Mouse (Mus musculus): ENCODE results near the gene Itpk1. TPM values are rescaled to one million over a fixed set of nuclear protein-coding genes. Genes with fewer than 3 reads are reported as not detected.

Gene Itpk1
- 35.4 and 38.4 TPM in 2 replicates for total RNA-seq (2023)

DNA sequence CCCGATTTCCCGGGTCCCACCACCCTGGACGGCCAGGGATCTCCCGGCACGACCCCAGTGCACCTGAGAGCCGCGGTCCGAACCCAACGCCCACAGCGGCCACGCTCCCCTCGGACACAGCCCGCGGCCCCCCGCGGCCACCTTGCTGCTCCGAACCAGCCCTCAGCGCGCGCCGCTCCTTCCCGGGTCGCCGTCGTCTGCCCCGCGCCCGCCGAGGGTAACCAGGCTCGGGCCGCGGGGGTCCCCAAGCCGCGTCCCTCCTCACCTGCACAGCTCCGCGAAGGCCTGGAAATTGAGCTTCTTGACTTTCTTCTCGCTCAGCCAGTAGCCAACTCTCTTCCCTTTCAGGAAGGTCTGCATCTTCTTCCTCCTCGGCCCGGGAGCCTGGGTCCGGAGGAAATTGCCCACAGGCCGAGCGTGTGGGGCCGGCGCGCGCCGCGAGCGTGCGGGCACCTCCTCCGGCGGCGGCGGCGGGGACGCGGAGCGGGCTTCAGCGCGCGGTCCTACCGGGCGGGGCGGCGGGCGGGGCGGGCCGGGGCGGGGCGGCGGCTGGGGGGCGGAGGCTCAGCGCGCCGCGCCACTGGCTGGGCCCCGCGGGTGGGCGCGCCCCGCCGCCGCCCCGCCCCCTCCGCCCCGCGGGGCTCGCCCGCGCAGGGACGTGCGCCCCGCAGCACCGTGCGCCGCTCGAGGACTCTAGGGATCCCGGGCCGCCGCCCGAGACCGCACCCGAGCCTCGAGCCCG is at the start of gene Itpk1:
TSS of gene Itpk1 (minus strand) at position 474 of the 742 bp plus-strand sequence.

DNA sequence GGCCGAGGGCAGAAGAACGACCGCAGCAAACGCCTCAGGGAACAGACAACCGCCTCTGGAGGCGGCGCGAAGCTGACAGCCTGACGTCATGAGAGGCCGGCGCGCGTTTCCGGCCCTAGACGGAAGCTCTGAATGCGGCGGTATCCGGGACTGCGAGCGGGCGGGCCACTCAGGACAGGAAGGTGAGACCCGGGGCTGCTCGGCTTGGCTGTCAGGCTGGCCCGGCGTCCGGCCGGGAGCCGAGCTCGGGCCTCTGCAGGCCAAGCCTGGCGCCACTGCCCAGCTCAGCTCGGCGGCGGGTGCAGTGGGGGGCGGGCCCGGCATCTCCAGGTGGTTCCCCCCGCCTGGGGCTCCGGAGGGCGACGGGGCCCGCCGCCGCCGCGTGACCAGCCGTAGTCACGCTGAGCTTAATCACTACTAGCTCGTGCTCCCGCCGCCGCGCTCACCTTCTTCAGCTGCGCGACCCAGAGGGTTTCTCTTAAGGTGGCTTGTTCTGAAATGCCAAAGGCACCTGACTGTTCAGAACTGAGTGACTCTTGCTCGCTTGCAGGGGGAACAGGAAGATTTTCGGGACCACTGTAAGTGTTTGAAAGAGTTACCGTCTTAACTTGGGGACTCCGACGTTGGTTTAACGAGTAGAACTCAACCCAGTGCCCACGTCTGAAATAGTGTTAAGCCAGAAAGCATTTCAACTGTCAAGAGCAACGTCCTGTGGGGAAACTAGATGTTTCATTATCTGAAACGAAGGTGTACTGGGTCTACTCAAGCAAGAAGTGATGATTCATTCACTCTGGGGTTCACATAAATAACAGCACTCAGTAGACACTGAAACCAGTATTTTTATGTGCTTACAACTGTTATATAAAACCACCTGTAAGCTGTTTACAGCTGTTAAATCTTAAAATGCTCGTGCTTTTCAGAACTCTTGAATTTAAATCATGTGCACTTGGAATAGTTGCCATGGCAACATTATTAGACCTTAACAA is 39.2 kb upstream of the Itpk1 start, which contains the start of the genes Moap1 and Tmem251:
TSS of gene Moap1 (minus strand) at position 73 of the 986 bp plus-strand sequence.
TSS of gene Tmem251 (plus strand) at position 174 of the 986 bp plus-strand sequence.

DNA sequence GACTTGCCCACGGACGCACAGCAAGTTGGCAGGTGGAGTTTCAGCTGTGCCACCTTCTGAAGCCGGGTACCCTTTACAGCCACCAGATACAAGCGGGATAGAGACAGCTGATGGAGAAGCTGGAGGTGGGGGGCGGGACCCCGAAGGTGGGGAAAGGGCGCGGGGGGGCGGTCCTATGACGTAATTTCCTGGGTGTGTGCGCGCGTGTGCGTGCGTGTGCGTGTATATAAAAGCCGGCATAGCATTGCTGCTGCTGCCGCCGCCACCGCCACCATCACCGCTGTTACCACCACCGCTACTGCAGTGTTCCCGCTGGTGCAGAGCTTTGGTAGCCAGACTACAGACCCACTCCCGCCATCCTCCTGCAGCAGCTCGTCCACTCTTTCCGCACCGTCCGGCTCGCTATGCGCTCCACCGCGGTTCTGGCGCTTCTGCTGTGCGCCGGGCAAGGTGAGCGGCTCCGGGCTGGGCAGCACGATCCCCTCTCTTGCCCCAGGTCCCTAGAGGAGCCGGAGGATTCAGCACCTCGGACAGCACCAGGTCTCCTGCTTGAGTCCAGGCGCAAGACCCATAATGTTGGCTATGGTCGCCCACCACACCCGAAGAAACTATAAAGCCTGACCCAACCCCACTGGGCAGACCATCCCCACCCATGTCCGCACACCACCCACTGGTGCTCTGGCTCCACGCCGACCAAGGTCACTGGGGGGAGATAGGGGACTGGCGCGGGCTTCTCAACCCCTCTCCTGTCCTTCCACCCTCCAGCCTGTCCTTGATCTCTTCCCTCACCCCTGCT is 149.8 kb downstream of the Itpk1 start, which contains the start of gene Chga:
TSS of gene Chga (plus strand) at position 249 of the 796 bp plus-strand sequence.

Other genes with a start within 250 kb of the Itpk1 start
- 26.1 and 27.6 TPM in 2 replicates for gene Golga5, start 235.8 kb downstream of the Itpk1 start, total RNA-seq (2023)
- not detected in 2 replicates for gene Chga, start 150.0 kb downstream of the Itpk1 start, total RNA-seq (2023)
- 9.1 and 14.4 TPM in 2 replicates for gene Moap1, start 38.7 kb upstream of the Itpk1 start, total RNA-seq (2023)
- gene Tmem251, start 38.8 kb upstream of the Itpk1 start, total RNA-seq (2023): 22.0 and 22.3 TPM in 2 replicates
- gene Gm28051, start 52.8 kb upstream of the Itpk1 start, total RNA-seq (2023): not detected in 2 replicates
- gene Gon7, start 52.9 kb upstream of the Itpk1 start, total RNA-seq (2023): 22.1 and 24.6 TPM in 2 replicates
- 12.0 and 16.0 TPM in 2 replicates for gene Ubr7, start 53.0 kb upstream of the Itpk1 start, total RNA-seq (2023)
- 7.6 and 8.6 TPM in 2 replicates for gene Gm20604, start 53.7 kb upstream of the Itpk1 start, total RNA-seq (2023)
- gene Btbd7, start 173.5 kb upstream of the Itpk1 start, total RNA-seq (2023): 34.9 and 50.3 TPM in 2 replicates
- gene Cox8c, start 194.4 kb upstream of the Itpk1 start, total RNA-seq (2023): not detected in 2 replicates
- not detected in 2 replicates for gene Unc79, start 243.9 kb upstream of the Itpk1 start, total RNA-seq (2023)

Measured in neutrophil, adult 65 days (primary cell).